In genomic region chr6:137102662-137103179, GRCm38 (mm10) we compare ENCODE assay signal across 18 mouse cellular contexts.
A peak's percentile ranks its signal among the peaks of the same experiment; 100 is the strongest.
DNase-seq lines count a peak whose midpoint lies in the region; ATAC-seq lines count a peak whose summit lies in the region.
"Had no signal": no experiment of that assay in that cellular context is flagged by ENCODE, and none has a peak within 500 bp of the region (broad histone marks: within the 10 kb centered on the region; RNA-seq: fewer than 3 reads in every experiment).

No protein-coding gene starts in this region.

- no peak overlapping the region for H3K4me2 ChIP-seq in embryonic facial prominence, embryonic 11.5 days (ENCODE audit: low read depth, low read length)
- H3K4me2 ChIP-seq: kidney, embryonic 15.5 days; liver, embryonic 15.5 days; midbrain, embryonic 15.5 days; neural tube, embryonic 15.5 days had no signal

- no peak overlapping the region for H3K9ac ChIP-seq in embryonic facial prominence, embryonic 11.5 days (replicated peaks; ENCODE audit: low read length)
- H3K9ac ChIP-seq: kidney, embryonic 15.5 days; liver, embryonic 15.5 days; midbrain, embryonic 15.5 days; neural tube, embryonic 15.5 days had no signal

- no peaks in the 10 kb centered on the region for H3K9me3 ChIP-seq in embryonic facial prominence, embryonic 11.5 days (replicated peaks; ENCODE audit: control insufficient read depth, low read length)
- H3K9me3 ChIP-seq: kidney, embryonic 15.5 days; liver, embryonic 15.5 days; midbrain, embryonic 15.5 days; neural tube, embryonic 15.5 days had no signal

- no peaks in the 10 kb centered on the region; the same call in 1 of the 2 replicates for H3K4me1 ChIP-seq in embryonic facial prominence, embryonic 11.5 days (ENCODE audit: control insufficient read depth, insufficient read depth, low read length)
- H3K4me1 ChIP-seq: kidney, embryonic 15.5 days; liver, embryonic 15.5 days had no signal

- no peak overlapping the region for H3K4me3 ChIP-seq in embryonic facial prominence, embryonic 11.5 days (ENCODE audit: low read depth, low read length)
- H3K4me3 ChIP-seq: kidney, embryonic 15.5 days; liver, embryonic 15.5 days; midbrain, embryonic 15.5 days; neural tube, embryonic 15.5 days had no signal

- H3K27ac ChIP-seq in embryonic facial prominence, embryonic 11.5 days (replicated peaks; ENCODE audit: low read depth, low read length), result no peak overlapping the region
- H3K27ac ChIP-seq: kidney, embryonic 15.5 days; liver, embryonic 15.5 days; midbrain, embryonic 15.5 days; neural tube, embryonic 15.5 days had no signal

- ATAC-seq in embryonic facial prominence, embryonic 11.5 days (replicated peaks; ENCODE audit: insufficient number of reproducible peaks, low FRiP score, low TSS enrichment, low read depth), result no peak
- ATAC-seq: midbrain, embryonic 15.5 days had no signal

- DNase-seq in heart, adult 11 months, result peak; percentile 81
- DNase-seq in heart, postnatal 4 days, result no peak
- peak; percentile 9 for DNase-seq in 416B (ENCODE audit: low read depth)
- peak; percentile 5 for DNase-seq in embryonic facial prominence, embryonic 11.5 days (ENCODE audit: low spot score)
- peak; percentile 35 for DNase-seq in lung, postnatal 10 days
- DNase-seq in urinary bladder, postnatal 4 days (ENCODE audit: low spot score in 2 of 2), result no peak
- no peak for DNase-seq in kidney, adult 18-20 months
- no peak for DNase-seq in right cerebral cortex, postnatal 25 days
- DNase-seq: cerebellum, adult 9-10 months; gastrocnemius, postnatal 25 days; heart, postnatal 10 days; layer of hippocampus, postnatal 36 days; right cerebral cortex, postnatal 4 days; thymus, adult 18-20 months had no signal

- H3K27me3 ChIP-seq in embryonic facial prominence, embryonic 11.5 days (ENCODE audit: control insufficient read depth, insufficient read depth, low read length), result no peaks in the 10 kb centered on the region
- H3K27me3 ChIP-seq: kidney, embryonic 15.5 days; liver, embryonic 15.5 days; midbrain, embryonic 15.5 days; neural tube, embryonic 15.5 days had no signal

- H3K36me3 ChIP-seq in embryonic facial prominence, embryonic 11.5 days (replicated peaks; ENCODE audit: control insufficient read depth, insufficient read depth, low read depth, low read length), result no peaks in the 10 kb centered on the region
- H3K36me3 ChIP-seq: kidney, embryonic 15.5 days; liver, embryonic 15.5 days; midbrain, embryonic 15.5 days; neural tube, embryonic 15.5 days had no signal

- WGBS in embryonic facial prominence, embryonic 11.5 days, result 40% methylated on average over 10 of the region's 10 CpGs

Comparison
In these comparisons a context has a peak if more than half of its experiments do, and no peak if none do; other contexts are left out.
1. DNase-seq: peak in heart, adult 11 months (single experiment), 416B (single experiment), embryonic facial prominence, embryonic 11.5 days (single experiment) and lung, postnatal 10 days (single experiment); none in heart, postnatal 4 days (single experiment), urinary bladder, postnatal 4 days (0 of 2), kidney, adult 18-20 months (single experiment) and right cerebral cortex, postnatal 25 days (single experiment).